Mouse (Mus musculus): ENCODE measurements around the gene Olfr209. TPM values are rescaled to one million over a fixed set of nuclear protein-coding genes. Genes with fewer than 3 reads are reported as not detected.

Olfr209 gene
- polyA plus RNA-seq, 1 experiment from 2014 or later: not detected

Other genes starting within 250 kb of the Olfr209 start
- gene Olfr194, start 242.9 kb downstream of the Olfr209 start, polyA plus RNA-seq (2016; fragmentation: Nextera tagmentation; extraction: Ambion mirVana): not detected in 2 replicates
- gene Olfr195, start 216.9 kb downstream of the Olfr209 start, polyA plus RNA-seq (2016; fragmentation: Nextera tagmentation; extraction: Ambion mirVana): not detected in 2 replicates
- gene Olfr196, start 193.5 kb downstream of the Olfr209 start, polyA plus RNA-seq (2016; fragmentation: Nextera tagmentation; extraction: Ambion mirVana): not detected in 2 replicates
- gene Olfr198, start 160.5 kb downstream of the Olfr209 start, polyA plus RNA-seq (2016; fragmentation: Nextera tagmentation; extraction: Ambion mirVana): not detected in 2 replicates
- not detected in 2 replicates for gene Olfr199, start 144.2 kb downstream of the Olfr209 start, polyA plus RNA-seq (2016; fragmentation: Nextera tagmentation; extraction: Ambion mirVana)
- gene Olfr201, start 91.4 kb downstream of the Olfr209 start, polyA plus RNA-seq (2016; fragmentation: Nextera tagmentation; extraction: Ambion mirVana): 0.09 TPM in 1 of 2 replicates, not detected in the other
- gene Olfr202, start 77.2 kb downstream of the Olfr209 start, polyA plus RNA-seq (2016; fragmentation: Nextera tagmentation; extraction: Ambion mirVana): not detected in 2 replicates
- gene Olfr203, start 65.1 kb downstream of the Olfr209 start, polyA plus RNA-seq (2016; fragmentation: Nextera tagmentation; extraction: Ambion mirVana): not detected in 2 replicates
- gene Olfr204, start 45.7 kb downstream of the Olfr209 start, polyA plus RNA-seq (2016; fragmentation: Nextera tagmentation; extraction: Ambion mirVana): not detected in 2 replicates
- not detected in 2 replicates for gene Olfr205, start 32.9 kb downstream of the Olfr209 start, polyA plus RNA-seq (2016; fragmentation: Nextera tagmentation; extraction: Ambion mirVana)
- gene Olfr206, start 14.7 kb downstream of the Olfr209 start, polyA plus RNA-seq (2016; fragmentation: Nextera tagmentation; extraction: Ambion mirVana): not detected in 2 replicates
- gene Gabrr3, start 43.3 kb upstream of the Olfr209 start, polyA plus RNA-seq (2016; fragmentation: Nextera tagmentation; extraction: Ambion mirVana): 0.04 and 0.11 TPM in 2 replicates
- 28.8 and 33.9 TPM in 2 replicates for gene Riox2, start 107.8 kb upstream of the Olfr209 start, polyA plus RNA-seq (2016; fragmentation: Nextera tagmentation; extraction: Ambion mirVana)
- gene Crybg3, start 237.0 kb upstream of the Olfr209 start, polyA plus RNA-seq (2016; fragmentation: Nextera tagmentation; extraction: Ambion mirVana): 5.2 and 5.5 TPM in 2 replicates